Mouse (Mus musculus): ENCODE measurements around the gene Slc46a2.

The Slc46a2 gene

DNA sequence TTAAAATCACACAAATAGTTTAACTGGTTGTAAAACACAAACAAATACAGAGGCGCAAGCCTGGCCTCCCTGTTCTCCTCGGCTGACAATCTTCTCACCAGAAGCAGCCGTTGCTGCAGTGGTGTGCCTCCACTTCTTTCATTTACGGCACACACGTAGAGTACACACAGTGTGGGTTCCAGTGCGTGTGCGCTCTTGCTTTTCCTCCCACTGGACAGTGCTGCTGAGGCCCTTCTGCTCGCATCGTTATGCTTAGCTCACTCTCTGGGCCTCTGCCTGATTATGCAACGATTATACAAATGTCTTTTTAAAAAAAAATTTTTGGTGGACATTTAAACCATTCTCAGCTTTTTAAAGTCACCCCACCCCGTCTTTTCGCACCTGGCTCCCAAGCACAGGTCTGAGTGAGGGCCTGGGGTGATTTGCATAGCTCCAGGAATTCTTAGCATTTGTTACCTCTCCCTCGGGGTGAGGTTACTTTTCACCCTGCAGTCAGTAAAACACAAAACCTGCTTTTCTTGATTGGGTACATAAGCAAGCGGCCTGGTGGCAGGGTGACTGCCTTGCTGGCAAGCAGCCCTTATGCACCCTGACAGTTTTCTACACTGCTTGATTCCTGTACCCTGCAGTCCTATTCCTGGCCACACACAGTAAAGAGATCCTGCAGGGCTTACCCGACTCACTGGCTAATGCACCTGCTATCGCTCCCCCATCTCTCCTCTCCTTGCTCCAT is 55.0 kb downstream of the Slc46a2 start:
- peak; percentile 64 for DNase-seq (ENCODE audit: low read depth, low spot score)
